Mouse (Mus musculus) limb, embryonic 15.5 days (tissue): ENCODE data around the gene Ncoa5. TPM values are rescaled to one million over a fixed set of nuclear protein-coding genes. Genes with fewer than 3 reads are reported as not detected.
A peak's percentile ranks its signal among the peaks of the same experiment; 100 is the strongest.

ENCODE experiments used
- ATAC-seq: fragments of 200-750 bp; cut with Nextera tagmentation; 2 replicates; pipeline ENCODE4 v1.8.0; 2017; ENCODE audit warnings: low read depth, moderate TSS enrichment; ENCODE audit not compliant: insufficient number of reproducible peaks, low FRiP score, low TSS enrichment
- H3K27ac ChIP-seq: fragments of 300-500 bp; sonication (generic); 2 replicates; pipeline ENCODE4 v1.5.1; 2015; ENCODE audit warnings: moderate library complexity, mild to moderate bottlenecking, inconsistent platforms
- H3K27me3 ChIP-seq: fragments of 300-500 bp; sonication (generic); 2 replicates; pipeline ENCODE4 v1.6.1; 2015; ENCODE audit warnings: inconsistent platforms
- H3K36me3 ChIP-seq: fragments of 300-500 bp; sonication (generic); 2 replicates; pipeline ENCODE4 v1.6.1; 2015; ENCODE audit warnings: inconsistent platforms
- H3K4me1 ChIP-seq: fragments of 300-500 bp; sonication (generic); 2 replicates; pipeline ENCODE4 v1.6.1; 2015; ENCODE audit warnings: inconsistent platforms
- H3K4me2 ChIP-seq: fragments of 300-500 bp; sonication (generic); 2 replicates; pipeline ENCODE4 v1.6.1; 2015; ENCODE audit warnings: mild to moderate bottlenecking, inconsistent platforms
- H3K4me3 ChIP-seq: fragments of 300-500 bp; sonication (generic); 2 replicates; pipeline ENCODE4 v1.5.1; 2015; ENCODE audit warnings: mild to moderate bottlenecking, inconsistent platforms
- H3K9ac ChIP-seq: fragments of 300-500 bp; sonication (generic); 2 replicates; pipeline ENCODE4 v1.6.1; 2015; ENCODE audit warnings: inconsistent platforms
- H3K9me3 ChIP-seq: fragments of 300-500 bp; sonication (generic); 2 replicates; pipeline ENCODE4 v1.6.1; 2016; ENCODE audit warnings: inconsistent platforms
- WGBS: fragments of 180-500 bp; shearing (Covaris S2); methylation state at CpG from one replicate; pipeline ENCODE4 v1.1.7; 2015; 5-methylcytosine and 5-hydroxymethylcytosine counted together
- polyA plus RNA-seq: library from polyadenylated mRNA; unstranded; fragments of >200 nt; fragmentation: Nextera tagmentation; extraction: Ambion mirVana; gene quantifications from 2 replicates; pipeline ENCODE4 v1.2.1, GENCODE M21; 2015

The Ncoa5 gene
- polyA plus RNA-seq, 1 experiment from 2014 or later, result 62.9 TPM

DNA sequence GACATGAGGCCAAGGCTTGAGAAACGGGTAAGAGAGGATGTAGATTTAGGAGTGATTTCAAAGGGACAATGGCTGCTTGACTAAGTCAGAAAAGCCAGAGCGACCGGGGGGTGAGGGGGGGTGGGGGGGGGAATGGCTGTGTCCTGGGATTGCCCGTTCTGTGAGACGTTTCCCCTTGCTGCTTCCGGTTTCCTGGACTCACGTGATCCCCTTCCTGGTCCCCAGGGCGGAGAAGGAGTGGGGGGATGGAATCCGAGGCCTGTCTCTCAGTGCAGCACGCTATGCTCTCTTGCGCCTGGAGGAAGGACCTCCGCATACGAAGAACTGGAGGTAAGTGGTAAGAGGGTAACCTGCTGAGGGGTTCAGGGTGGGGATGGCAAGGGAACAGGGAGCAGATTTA is 45.9 kb downstream of the Ncoa5 start:
- no peak overlapping the region for H3K4me2 ChIP-seq
- no peaks in the 10 kb centered on the region for H3K4me1 ChIP-seq
- peaks cover 11% of the 10 kb centered on the region; the same call in 1 of the 2 replicates for H3K27me3 ChIP-seq
- no peak overlapping the region for H3K27ac ChIP-seq
- no peak overlapping the region for H3K9ac ChIP-seq
- no peaks in the 10 kb centered on the region for H3K9me3 ChIP-seq
- no peak for ATAC-seq
- no peaks in the 10 kb centered on the region for H3K36me3 ChIP-seq
- no peak overlapping the region for H3K4me3 ChIP-seq
- 64% methylated on average over 13 of the region's 13 CpGs for WGBS

DNA sequence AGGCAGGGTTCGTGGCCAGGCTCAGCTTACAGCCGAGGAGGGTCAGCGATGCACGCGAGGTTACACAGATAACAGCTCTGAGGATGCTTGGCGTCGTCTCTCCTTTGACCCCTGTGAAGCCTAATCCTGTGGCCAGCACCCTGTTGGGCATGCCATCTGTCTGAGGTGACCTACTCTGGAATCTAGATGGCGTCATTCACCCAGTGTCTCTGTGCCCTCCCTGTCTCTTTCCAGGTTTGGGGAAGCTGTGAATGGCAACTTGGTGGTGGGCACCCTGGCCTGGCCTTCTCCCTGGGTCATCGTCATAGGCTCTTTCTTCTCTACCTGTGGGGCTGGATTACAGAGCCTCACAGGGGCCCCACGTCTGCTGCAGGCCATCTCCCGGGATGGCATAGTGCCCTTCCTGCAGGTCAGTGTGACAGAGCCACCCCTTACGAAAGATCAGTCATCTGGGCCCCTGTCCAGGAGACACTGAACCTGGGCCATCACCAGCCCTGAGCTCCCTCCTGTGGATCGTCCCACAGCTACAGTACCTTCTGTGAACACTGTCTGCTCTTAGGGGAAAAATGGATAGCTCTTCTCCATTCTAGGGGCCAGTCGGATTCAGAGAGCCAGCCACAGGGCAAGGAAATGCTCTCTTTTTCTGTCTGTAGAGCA is 48.2 kb downstream of the Ncoa5 start:
- Histone ChIP-seq H3K4me2 (no peak overlapping the region), H3K27ac (no peak overlapping the region), H3K36me3 (no peaks in the 10 kb centered on the region), H3K4me1 (no peaks in the 10 kb centered on the region), H3K4me3 (no peak overlapping the region), H3K9ac (no peak overlapping the region), H3K9me3 (no peaks in the 10 kb centered on the region), H3K27me3 (peaks cover 8% of the 10 kb centered on the region; the same call in 1 of the 2 replicates)
- WGBS, result 71% methylated on average over 14 of the region's 14 CpGs
- ATAC-seq, result no peak

- H3K4me3 ChIP-seq, result no peak overlapping the region
Observed at GRCm38 (mm10) chr2:164985962-164986361, 48.7 kb downstream of the Ncoa5 start.

DNA sequence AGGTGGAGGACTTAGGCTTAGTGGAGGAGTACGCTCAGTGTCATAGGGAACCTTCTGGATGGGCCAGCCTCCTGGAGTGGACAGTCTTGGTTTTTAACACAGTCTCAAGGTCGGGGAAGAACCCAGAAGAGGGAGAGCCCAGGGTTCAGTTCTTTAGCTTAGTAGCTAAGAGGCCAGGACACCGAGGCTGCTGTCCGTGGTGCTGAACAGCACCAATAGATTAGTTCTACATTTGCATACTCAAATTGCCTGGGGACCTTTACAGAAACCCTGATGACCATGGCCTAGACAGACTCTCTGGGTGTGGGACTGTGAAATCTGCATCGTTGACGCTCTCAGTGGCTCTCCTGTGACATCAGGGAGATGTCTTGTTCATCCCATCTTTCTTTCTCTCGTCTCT is 54.9 kb downstream of the Ncoa5 start:
- Histone ChIP-seq H3K9ac (no peak overlapping the region), H3K4me1 (no peaks in the 10 kb centered on the region), H3K27me3 (peaks cover 4% of the 10 kb centered on the region), H3K27ac (no peak overlapping the region), H3K4me2 (no peak overlapping the region), H3K4me3 (no peak overlapping the region), H3K36me3 (no peaks in the 10 kb centered on the region), H3K9me3 (no peaks in the 10 kb centered on the region)
- 22% methylated on average over 7 of the region's 7 CpGs for WGBS
- ATAC-seq, result no peak

More at GRCm38 (mm10) chr2:164985962-164986361, 48.7 kb downstream of the Ncoa5 start:
- WGBS, result 86% methylated on average over 6 of the region's 6 CpGs
- no peak overlapping the region for H3K4me2 ChIP-seq
- no peaks in the 10 kb centered on the region for H3K9me3 ChIP-seq
- H3K4me1 ChIP-seq, result no peaks in the 10 kb centered on the region
- no peaks in the 10 kb centered on the region for H3K36me3 ChIP-seq
- no peak overlapping the region for H3K27ac ChIP-seq
- H3K27me3 ChIP-seq, result peaks cover 5% of the 10 kb centered on the region; the same call in 1 of the 2 replicates
- no peak for ATAC-seq
- H3K9ac ChIP-seq, result no peak overlapping the region

DNA sequence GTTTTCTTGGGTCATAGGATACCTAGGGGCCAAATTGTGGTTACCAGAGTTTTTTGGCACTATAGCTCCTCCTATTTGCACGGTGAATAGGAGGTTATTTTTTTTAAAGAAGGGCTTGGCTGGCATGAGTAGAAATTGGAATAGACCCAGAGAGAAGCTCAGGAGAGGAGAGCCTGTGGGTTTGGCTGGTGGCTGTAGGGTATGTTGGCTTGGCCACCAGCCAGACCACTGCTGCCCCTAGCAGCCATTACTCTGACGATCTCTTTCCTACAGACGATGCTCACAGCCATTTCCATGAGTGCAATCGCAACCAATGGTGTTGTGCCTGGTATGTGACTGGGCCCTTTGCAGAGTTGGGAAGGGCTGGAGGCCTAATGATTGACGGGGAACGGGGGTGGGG is 59.1 kb downstream of the Ncoa5 start:
- peaks cover 6% of the 10 kb centered on the region for H3K4me1 ChIP-seq
- H3K4me2 ChIP-seq, result no peak overlapping the region
- H3K27ac ChIP-seq, result no peak overlapping the region
- H3K4me3 ChIP-seq, result no peak overlapping the region
- no peak for ATAC-seq
- H3K9ac ChIP-seq, result no peak overlapping the region
- WGBS, result 73% methylated on average over 6 of the region's 6 CpGs
- H3K36me3 ChIP-seq, result no peaks in the 10 kb centered on the region
- H3K27me3 ChIP-seq, result peaks cover 37% of the 10 kb centered on the region
- no peaks in the 10 kb centered on the region for H3K9me3 ChIP-seq

- H3K9ac ChIP-seq, result no peak overlapping the region
- no peaks in the 10 kb centered on the region for H3K9me3 ChIP-seq
- no peak overlapping the region for H3K27ac ChIP-seq
- H3K4me3 ChIP-seq, result no peak overlapping the region
- no peak for ATAC-seq
- peaks cover 66% of the 10 kb centered on the region for H3K27me3 ChIP-seq
- WGBS, result 56% methylated on average over 5 of the region's 5 CpGs
- peaks cover 20% of the 10 kb centered on the region for H3K4me1 ChIP-seq
- no peak overlapping the region for H3K4me2 ChIP-seq
- H3K36me3 ChIP-seq, result no peaks in the 10 kb centered on the region
Observed at GRCm38 (mm10) chr2:164972646-164973045, 62.0 kb downstream of the Ncoa5 start.

- Histone ChIP-seq H3K4me2 (peak overlapping the region; percentile 29), H3K27ac (no peak overlapping the region), H3K9ac (no peak overlapping the region), H3K4me1 (peaks cover 21% of the 10 kb centered on the region), H3K27me3 (peaks cover 81% of the 10 kb centered on the region), H3K4me3 (no peak overlapping the region), H3K9me3 (no peaks in the 10 kb centered on the region), H3K36me3 (no peaks in the 10 kb centered on the region)
- no peak for ATAC-seq
- WGBS, result under 1% methylated on average over 42 of the region's 42 CpGs
Observed at GRCm38 (mm10) chr2:164970631-164971196, 64.0 kb downstream of the Ncoa5 start.

DNA sequence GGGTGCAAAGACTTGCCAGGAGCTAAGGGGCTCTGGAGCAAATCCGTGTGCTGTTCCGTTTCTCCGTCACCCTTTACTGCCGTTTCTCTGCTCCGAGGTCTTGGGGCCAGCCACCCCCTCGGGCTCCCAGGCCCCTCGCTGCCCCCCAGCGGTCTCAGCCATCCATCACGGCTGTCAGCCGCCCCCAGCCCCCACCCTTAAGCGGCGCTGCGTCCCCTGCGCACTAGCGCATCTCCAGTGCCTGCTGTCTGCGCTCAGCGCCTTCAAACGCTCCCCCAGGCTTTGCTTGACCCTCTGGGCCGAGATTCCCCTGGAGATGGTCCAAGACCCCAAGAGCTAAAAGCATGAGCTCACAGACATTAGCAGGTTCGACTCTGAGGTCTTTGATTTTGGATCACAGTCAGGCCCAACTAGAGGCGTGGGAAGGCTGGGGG is 65.3 kb downstream of the Ncoa5 start:
- H3K36me3 ChIP-seq, result no peaks in the 10 kb centered on the region
- H3K9ac ChIP-seq, result no peak overlapping the region
- H3K4me1 ChIP-seq, result peaks cover 21% of the 10 kb centered on the region
- no peak overlapping the region for H3K27ac ChIP-seq
- no peak overlapping the region for H3K4me3 ChIP-seq
- WGBS, result 2% methylated on average over 21 of the region's 21 CpGs
- peaks cover 92% of the 10 kb centered on the region for H3K27me3 ChIP-seq
- no peaks in the 10 kb centered on the region for H3K9me3 ChIP-seq
- no peak overlapping the region for H3K4me2 ChIP-seq
- no peak for ATAC-seq

GRCm38 (mm10) chr2:164968451-164968851 is 66.2 kb downstream of the Ncoa5 start:
- H3K4me1 ChIP-seq, result peaks cover 21% of the 10 kb centered on the region
- whole genome bisulfite sequencing, result under 1% methylated on average over 29 of the region's 29 CpGs
- H3K27ac ChIP-seq, result no peak overlapping the region
- peak; percentile 47; the same call in 1 of the 2 replicates for ATAC-seq
- no peaks in the 10 kb centered on the region for H3K36me3 ChIP-seq
- H3K27me3 ChIP-seq, result peaks cover 90% of the 10 kb centered on the region
- peak overlapping the region; percentile 66 for H3K4me2 ChIP-seq
- H3K9ac ChIP-seq, result no peak overlapping the region
- H3K9me3 ChIP-seq, result no peaks in the 10 kb centered on the region
- H3K4me3 ChIP-seq, result peak overlapping the region; percentile 32

DNA sequence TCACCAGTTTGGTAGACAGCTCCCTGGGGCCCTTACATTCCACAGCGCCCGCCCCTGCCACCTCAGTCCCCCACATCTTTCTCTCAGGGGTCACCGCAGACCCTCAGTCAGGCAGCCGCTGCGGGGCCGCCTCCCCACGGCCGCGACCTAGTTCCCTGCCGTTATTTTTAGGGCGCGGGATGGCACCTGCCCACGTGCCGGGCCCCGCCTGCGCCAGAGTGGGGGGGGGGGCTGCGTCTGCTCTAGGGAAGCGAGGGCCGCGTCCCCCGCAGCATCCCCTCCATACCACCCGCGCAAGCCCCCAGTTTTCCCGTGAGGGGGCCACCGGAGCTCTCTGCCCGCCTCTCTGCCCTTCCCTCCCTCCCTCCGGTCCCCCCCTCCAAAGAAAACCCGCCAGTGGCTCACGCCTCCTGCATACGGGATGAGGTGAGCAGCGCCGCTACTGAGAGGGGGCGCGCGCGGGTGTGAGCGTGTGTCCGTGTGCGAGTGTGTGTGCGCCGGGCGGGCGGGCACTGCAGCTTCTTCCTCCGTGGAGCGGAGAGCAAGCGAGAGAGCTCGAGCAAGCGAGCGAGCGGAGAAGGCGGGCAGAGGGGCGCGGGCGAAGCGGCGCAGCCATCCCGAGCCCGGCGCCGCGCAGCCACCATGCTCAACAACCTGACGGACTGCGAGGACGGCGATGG is 66.8 kb downstream of the Ncoa5 start:
- Histone ChIP-seq H3K4me1 (peaks cover 21% of the 10 kb centered on the region), H3K4me3 (peak overlapping the region; percentile 32), H3K27ac (no peak overlapping the region), H3K4me2 (peak overlapping the region; percentile 66), H3K27me3 (peaks cover 91% of the 10 kb centered on the region), H3K36me3 (no peaks in the 10 kb centered on the region), H3K9ac (no peak overlapping the region), H3K9me3 (no peaks in the 10 kb centered on the region)
- no peak for ATAC-seq
- 2% methylated on average over 62 of the region's 65 CpGs for WGBS

DNA sequence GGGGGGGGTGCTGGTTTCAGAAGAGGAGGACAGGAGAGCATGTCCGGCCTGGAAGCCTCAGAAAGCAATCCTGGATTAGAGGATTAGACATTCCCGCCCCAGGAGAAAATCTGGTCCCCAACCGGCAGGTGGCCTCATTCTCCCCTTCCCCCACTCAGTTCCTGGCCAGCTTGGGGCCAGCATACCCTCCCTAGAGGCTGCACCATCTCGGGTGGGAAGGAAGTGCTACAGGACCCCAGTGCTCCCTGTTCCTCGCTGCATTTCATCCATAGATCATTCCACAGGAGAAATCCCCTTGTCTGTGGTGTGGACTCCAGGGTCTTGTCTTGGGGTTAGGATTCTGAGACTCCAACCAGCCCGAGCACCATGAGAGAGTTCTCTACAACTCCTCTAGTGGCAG is 67.5 kb downstream of the Ncoa5 start:
- 14% methylated on average over 6 of the region's 6 CpGs for WGBS
- Histone ChIP-seq H3K4me3 (no peak overlapping the region), H3K4me2 (no peak overlapping the region), H3K36me3 (no peaks in the 10 kb centered on the region), H3K4me1 (peaks cover 21% of the 10 kb centered on the region), H3K27me3 (peaks cover 90% of the 10 kb centered on the region), H3K9me3 (no peaks in the 10 kb centered on the region), H3K9ac (no peak overlapping the region), H3K27ac (no peak overlapping the region)
- no peak for ATAC-seq

DNA sequence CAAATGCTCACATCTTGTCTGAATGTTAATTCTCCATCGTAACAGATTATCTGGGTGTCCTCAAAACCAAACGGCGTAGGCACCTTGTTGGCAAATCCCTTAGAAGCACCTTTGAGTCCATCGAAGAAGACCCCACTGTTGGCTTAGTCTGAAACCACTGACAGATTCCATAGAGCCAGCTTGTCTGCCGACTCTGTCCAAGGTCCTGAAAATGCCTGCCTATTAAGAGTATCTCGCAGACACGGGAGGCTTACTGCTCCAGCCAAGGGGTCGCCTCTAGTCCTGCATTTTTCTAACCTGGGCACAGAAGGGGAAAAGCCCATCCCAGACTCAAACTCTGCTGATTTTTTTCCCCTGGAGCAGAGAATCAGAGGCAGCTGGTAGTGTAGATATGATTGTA is 68.3 kb downstream of the Ncoa5 start:
- no peak for ATAC-seq
- Histone ChIP-seq H3K4me1 (peaks cover 22% of the 10 kb centered on the region), H3K4me3 (no peak overlapping the region), H3K4me2 (no peak overlapping the region), H3K36me3 (no peaks in the 10 kb centered on the region), H3K9me3 (no peaks in the 10 kb centered on the region), H3K9ac (no peak overlapping the region), H3K27ac (no peak overlapping the region), H3K27me3 (peaks cover 89% of the 10 kb centered on the region)
- WGBS, result 20% methylated on average over 8 of the region's 8 CpGs
